Mouse (Mus musculus) kidney, postnatal 36 days (tissue): ENCODE measurements at regions not wholly inside any gene's neighbourhood (a gene's known extent, or its start where the extent isn't known, plus 50 kb on each side); places are given as distances from the start of the nearest gene placed in this dataset.
A peak's percentile ranks its signal among the peaks of the same experiment; 100 is the strongest.

Experiments used
- DNase-seq, 2 experiments: peaks; one replicate each; pipeline ENCODE4 v3.0.0; 2021 to 2022; ENCODE audit warnings: mixed read lengths in 2 of 2

DNA sequence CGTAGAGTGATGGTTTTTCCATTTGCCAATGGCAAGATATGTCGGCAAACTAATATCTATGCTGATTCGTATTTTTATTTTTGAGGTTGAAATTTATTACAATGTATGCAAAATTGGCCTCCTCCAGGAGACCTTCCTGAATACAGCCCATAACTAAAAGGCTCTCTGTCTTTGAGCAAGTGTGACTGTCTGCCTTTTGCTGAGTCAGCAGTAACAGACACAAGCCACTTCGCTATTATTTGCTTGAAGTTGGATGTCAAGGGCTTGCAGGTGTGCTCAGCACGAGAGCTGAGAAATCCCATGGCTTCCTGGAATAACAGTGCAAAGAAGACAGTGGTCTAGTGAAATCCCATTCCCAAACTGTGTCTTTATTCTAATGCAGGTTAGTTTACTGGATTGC is 56.9 kb downstream of the Dmrt2 start:
- DNase-seq: no peak

DNA sequence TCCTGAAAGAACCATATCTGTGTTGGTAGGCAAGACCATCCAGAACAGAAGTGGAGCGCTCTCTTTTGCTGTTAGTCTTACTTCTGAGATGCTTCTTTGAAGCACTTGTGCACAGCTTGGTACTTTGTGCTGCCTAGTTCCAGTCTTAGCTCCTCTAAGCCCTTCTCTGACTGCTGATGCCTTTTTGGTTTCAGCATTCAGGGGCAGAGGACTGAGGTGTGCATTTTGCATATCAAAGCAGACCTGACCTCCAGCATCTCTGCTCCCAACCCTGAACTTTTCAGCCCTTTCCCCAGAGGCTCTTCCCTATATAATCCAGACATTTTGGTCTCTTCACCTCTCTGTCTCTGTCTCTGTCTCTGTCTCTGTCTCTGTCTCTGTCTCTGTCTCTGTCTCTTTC is 57.4 kb downstream of the Dmrt2 start:
- DNase-seq: no peak

DNA sequence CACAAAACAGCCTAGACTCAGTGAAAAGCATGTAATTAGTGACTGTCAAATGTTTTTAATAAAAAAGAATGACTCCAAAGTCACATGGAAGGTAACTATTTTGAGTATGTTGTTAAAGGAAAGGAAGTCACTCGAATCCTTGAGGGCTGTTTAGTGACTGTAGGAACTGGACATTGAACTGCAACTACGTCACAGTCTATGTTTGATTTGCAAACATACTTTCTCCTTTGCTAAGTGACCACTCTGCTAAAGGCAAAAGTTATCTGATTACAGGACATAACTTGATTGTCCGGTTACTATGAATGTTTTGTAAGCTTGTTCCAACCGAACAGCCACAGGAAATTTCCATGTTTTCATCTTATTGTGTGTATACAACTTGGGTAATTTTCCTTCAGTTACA is 106.2 kb downstream of the Dmrt2 start:
- no peak for DNase-seq

DNA sequence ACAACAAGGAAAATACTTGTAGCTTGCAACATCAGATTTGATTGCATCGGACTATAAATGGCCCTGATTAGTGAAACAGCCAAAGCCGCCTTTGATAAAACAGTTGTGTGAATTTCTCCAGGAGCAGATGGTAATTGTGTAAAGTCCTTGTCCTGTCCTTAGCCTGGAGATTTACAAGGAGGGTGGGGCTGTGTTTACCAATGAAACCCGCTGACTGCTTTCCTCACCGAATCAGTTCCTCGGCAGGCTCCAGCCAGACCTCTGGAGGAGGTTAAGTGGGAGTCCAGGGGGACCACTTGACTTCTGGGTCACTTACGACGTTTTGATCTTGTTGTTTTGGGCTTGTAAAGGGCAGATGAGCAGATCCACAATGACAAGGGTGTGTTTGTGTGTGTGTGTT is 107.1 kb downstream of the Dmrt2 start:
- DNase-seq: no peak

DNA sequence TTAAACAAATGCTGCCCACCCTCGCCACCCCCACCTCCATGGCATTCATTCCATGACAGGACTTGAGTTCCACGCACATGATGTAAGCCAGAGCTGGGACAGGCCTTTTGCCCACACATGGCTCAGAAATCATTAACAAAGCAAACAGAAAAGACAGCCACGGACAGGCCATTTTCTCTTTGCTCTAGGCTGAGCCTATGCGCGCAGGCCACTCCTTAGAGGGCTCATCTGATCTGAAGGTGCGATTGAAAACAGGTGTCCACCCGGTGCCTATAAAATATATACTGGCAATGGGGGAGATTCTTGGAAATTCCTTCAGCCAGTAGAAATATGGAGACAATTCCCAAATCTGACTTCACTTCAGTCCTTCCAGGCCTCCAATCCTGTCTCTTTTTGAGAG is 109.1 kb downstream of the Dmrt2 start:
- no peak for DNase-seq

DNA sequence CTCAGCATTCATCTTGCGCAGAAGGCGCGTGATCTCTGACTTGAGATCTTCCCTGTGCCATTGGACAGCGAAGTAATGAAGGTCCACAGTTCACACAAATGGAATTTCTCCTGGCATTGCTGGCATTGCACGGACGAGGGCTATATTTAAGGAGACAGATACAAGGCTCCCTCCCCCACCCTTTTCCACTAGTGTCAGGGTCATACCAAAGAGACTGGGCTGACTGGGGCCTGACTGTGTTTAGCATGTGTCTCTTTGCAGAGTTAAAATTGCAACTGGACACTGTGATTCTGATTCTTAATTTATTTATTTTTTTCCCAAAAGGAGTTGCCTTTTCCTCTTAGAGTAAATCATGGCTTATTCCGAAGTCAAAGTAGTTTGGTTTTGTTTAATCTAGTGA is 130.5 kb downstream of the Dmrt2 start:
- no peak for DNase-seq

DNA sequence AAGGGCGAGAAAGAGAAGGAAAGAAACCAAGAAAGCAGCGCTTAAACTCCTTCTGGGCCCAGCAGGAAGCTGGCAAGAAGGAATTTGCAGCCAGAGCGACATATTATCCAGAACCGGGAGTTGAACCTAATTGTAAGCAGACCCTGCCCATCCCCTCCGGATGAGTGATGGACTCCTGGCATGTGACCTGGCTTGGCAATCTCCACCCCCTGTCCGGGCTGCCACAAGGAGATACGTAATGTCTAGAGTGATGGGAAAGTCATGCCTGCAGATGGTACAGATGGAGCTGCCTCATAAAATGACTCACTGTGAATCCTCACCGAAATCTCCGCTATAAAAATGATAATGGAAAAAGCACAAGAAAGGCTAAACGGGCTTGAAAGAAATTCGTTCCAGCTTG is 133.1 kb downstream of the Dmrt2 start:
- no peak for DNase-seq

DNA sequence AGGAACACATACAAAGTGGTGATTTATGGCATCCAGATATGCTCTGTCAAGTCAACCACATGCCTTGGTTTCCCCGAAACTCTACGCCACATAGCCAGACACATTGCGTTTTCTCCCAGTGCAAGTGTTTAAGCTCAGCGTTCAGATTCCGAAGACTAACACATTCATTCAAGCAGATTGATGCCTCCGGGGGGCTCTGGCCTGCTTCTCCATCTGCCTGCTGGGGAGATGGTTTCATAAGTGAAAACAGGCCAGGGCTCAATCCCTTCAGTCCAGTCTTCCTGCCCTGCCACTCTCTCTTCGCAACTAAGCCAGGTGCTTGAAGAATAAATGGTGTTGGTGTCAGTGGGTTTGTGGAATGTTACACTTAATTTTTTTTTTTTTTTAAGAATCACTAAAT is 141.4 kb downstream of the Dmrt2 start:
- DNase-seq: no peak

DNA sequence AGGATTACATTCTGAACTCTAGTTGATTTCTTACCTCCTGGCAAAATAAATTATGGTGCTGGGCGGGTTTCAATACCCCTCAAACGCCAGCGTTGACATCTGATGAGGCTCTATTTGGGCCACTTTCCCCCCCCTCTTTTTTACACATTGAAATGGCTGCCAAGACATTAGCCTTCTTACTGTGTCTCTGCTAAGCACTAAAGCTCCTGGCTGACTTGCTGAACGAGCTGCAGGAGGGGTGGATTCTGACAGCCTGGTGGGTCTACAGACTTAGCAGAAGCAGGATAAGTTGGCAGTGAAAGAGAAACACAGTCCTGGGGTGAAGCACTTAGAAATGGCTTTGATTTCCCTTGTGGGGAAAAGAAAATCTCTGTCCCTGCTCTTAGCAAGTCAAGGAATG is 172.9 kb downstream of the Dmrt2 start:
- DNase-seq: no peak

DNA sequence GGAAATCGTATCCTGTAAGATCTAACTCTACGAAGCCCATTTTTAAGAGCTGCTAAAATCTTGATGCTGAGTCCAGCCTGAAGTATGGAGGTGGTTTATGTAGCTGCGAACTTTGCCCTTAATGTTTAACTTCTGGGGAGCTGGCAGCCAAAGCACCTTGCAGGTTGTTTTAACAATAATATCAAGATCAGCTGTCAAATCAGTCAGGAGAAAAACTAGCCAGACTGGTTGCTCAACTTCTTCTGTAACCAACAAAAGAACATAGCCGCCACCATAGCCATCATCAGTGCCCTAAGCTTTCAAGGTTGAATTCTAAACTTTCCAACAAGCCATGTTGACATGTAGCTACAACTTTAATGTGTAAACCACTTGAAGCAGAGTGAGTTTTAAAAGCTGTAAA is 184.1 kb downstream of the Dmrt2 start:
- DNase-seq: peak; percentile 57 to 82

DNA sequence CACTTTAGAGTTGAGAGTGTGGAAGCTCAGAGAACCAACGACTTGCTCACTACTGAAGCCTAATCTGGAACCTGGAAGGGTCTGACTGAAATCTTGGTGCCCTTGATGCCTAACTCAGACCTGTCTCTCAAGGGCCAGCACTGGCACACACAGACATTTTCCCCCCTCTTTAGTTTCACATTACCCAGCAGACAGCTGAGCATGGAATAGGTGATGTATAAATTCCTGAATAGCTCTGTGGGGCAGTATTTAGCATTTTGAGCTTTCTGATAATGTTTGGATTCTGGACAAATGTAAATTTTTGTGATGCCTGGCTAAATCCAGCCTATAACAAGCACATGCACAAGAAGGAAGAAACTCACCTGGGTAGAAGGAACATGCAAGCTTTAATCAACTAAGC is 191.1 kb downstream of the Dmrt2 start:
- peak; percentile 6 to 16 for DNase-seq

DNA sequence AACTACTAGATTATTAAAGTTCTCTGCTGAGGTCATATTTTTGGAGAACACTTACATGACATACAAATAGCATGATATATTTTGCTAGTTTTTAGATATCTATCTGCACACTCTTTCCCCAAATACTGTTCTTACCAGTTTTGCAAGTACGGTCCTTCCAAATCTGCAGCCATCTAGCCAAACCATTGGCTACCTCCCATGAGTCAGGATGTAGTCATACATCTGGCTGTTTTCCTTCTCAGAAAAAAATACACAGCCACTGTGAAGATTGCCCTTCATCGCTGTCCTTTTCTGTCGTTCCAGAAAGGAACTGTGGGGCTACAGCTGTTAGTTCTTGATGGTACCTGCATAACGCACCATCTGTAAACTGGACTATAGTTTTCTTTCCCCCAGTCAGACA is 234.5 kb downstream of the Dmrt2 start:
- no peak for DNase-seq

DNA sequence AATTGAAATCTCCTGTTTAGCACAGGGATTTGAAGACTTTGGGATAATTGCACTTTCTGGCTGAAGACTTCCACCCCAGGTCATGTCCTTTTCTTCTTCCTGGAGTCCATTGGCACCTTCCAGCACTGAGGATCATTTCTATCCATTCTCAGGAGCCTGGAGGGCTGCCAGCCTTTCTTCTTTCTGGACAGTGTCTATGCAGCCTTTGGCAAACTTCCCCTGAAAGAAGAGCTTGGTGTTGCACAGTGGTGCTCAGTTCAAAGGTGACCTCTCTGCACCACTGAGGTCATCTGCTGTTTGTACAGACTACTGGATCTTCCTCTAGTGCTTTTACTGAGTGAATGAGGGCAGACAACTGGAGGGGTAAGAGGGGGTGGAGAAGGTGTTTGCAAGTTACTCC is 249.8 kb downstream of the Dmrt2 start:
- peak; percentile 22 to 70 for DNase-seq

DNA sequence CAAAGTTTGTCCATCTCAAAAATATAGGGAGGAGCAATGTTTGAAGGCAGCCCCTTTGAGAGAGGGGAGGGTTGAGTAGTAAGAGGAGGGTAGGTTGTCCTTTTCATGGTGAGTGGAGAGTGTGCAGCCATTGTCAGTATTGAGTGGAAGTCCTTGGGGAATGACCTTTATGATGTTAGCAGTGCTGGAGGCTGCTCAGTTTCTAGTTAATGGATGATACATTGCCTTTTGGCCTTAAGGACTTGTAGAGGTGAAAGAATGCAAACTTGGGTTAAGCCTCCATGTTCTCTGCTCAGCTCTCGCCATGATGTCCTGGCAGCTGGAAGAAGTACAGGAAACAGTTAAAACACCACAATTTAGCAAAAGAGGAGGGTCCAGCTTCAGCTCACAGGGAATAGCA is 250.6 kb downstream of the Dmrt2 start:
- peak; percentile 1 to 16 for DNase-seq

DNA sequence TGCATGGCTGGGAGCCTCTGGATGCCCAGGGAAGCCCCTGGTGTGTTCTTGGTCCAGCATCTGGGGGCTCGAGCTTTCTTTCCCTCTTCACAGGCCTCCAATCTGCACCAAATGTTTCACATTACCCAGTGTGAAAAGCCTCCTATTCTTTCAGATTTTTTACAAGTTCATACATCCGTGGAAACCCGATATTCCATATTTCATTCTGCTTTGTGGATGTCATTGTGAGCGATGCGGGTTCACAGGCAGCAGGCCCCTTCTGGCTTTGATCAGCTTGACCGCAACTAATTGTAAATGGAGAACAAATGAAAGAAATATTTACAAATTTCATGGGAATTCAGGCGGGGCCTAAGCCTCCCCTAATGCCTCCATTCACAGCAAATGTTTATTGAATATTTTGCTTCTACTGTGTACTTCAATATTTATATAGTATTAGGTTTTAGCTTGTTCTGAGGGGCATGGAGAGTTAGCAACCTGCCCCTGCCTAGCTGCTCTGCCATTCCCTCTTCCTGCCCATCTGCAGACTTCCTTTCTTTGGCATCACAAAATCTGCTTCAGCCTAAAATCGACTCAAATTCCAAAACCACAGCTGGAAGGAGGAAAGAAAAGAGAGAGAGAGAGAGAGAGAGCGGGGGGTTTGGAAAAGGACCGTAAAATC is 251.6 kb downstream of the Dmrt2 start:
- no peak for DNase-seq

DNA sequence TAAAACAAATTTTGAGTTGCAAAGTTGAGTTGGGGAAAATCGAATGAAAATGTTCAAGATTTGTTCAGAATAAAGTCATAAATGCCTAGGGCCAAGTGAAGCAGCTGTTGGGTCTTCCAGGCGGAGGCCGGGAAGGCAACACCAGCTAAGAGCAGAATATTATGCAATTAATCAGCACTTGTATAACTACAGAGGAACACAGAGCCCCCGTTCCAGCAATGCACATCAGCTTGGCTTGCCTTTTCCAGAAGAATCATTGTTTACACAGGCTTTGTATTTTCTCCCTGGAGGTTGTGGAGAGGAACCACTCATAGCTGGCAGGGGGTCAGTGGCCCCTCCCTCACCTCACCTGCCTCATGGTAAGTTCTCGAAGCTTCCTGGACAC is 252.2 kb downstream of the Dmrt2 start:
- DNase-seq: no peak

DNA sequence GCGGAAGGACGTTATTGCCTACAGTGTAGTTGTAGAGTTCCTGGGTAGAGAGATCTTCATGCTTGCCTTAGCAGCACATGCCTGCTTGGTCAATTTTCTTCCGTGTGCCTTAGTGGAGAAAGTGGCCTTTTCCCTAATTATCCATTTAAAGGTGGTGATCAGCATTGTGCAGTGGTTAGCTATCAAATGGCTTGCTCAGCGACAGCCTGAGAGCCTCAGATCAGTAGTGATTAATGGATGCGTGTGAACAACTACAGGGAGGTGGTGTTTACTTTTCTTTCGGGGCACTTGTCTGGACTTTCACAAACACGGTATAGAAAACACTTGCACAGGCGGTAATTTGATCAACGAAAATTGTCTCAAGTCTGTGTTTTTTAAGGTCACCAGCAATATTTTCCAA is 255.0 kb downstream of the Dmrt2 start:
- DNase-seq: no peak

DNA sequence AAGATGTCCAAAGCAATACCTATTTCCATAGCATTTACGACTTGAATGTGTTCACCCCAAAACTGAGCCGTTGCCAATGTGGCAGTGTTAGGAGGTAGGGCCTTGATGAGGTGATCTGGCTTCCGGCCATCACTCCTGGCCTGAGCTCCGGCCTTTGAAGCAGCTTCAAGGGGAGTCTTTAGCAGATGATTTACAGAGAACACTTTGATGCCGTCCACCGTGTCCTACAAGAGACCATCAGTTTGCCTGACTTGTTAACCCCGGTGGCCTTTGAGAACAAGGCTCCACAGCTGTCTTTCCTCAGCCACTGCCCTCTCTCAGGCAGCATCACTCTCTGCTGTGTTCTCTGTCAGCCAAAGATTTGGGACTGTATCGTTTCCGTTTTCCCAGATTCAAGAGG is 265.1 kb downstream of the Dmrt2 start:
- peak; percentile 7 to 48 for DNase-seq

DNA sequence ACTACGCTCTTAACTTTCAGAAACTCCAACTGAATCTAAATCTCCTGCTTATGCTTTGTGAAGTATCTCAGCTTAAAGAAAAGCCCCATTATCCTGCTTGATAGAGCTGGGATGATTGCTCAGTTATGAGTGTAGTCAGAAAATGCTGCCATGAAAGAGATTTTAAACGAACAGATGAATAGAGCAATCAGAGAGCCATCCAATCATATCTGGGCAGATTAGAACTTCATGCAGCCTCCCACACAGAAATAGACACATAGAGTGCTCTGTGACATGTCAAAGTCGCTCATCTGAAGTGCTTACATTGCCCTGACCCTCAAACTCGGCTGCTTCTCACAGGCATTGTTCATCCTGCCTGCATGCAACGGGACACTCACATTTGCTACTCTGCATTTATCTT is 299.0 kb downstream of the Dmrt2 start:
- no peak for DNase-seq

DNA sequence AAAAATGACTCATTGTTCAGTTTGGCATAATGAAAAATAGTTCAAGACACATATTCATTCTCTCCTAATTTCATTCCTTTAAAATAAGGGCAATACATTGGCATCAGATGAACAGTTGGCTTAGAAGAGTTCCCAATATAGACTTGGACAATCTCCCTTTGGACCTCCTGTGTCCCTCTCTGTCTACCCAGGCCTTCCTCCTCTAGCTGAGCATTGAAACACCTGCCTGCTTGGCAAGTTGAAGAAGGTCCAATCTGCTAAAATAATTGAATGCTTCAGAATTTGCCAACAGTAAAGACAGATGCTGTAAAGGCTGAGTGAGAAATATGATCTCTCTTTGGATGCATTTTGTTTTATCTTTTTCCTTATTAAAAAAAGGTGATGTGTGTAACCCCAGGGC is 303.0 kb downstream of the Dmrt2 start:
- no peak for DNase-seq

DNA sequence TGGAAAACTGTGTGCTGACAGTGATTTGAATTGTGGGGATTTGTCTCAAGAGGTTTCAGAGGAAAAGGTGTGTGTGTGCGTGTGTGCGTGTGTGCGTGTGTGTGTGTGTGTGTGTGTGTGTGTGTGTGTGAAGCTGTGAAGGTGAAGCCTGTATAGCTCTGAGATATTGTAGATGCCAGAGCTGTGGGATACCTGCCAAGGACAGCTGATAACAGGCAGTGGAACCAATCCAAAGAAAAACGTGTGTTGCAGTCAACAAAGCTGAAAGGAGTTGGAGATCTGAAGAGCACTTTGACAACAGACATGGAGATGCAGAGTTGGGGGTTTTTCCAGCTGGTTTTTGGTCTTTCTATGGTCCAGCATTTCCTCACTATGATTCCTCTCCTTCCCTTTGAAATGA is 308.1 kb downstream of the Dmrt2 start:
- no peak for DNase-seq

DNA sequence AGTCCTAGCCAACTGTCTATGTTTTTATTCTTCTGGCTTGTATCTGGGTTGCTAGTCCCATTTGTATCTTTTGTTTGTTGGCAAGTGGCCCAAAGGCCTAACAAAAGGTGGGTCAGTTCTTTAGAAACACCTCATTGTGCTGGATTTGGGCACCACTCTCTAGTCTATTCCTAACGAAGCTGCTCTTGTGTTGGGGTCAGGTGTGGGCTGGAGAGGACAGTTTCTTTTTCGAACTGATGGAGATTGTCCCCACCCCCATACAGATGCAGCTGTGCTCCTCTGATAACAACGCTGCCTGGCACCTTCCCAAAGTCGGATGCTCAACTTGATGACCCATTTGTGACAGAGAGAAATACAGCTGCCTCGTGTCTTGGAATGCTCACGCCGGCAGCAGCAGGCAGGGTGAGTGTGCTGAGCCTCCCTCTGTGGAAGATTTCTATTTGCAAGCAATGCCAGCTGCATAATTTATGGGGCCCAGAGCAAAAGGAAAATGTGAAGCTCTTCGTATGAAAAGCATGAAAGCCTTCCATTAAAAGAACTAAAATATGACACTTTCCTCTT is 342.5 kb downstream of the Dmrt2 start:
- peak in 1 of 2 experiments; percentile 9 for DNase-seq

DNA sequence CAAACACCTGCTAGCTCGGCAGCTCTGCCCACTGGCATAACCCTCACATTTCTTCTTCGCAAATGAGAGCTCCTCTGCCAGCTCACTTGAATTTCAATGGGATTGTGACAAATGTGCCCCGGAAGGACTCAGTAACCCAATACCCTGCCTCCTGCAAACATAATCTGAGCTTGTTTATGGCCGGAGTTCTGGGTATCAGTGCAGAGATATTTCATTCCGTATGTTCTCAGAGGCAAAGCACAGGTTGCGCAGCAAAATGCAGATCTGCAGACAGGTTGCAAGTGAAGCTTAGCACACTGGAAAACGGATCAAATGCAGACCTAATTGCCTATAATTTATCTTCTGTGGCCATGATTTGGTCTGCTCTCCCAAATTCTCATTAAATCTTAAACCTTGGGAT is 348.9 kb downstream of the Dmrt2 start:
- no peak for DNase-seq

DNA sequence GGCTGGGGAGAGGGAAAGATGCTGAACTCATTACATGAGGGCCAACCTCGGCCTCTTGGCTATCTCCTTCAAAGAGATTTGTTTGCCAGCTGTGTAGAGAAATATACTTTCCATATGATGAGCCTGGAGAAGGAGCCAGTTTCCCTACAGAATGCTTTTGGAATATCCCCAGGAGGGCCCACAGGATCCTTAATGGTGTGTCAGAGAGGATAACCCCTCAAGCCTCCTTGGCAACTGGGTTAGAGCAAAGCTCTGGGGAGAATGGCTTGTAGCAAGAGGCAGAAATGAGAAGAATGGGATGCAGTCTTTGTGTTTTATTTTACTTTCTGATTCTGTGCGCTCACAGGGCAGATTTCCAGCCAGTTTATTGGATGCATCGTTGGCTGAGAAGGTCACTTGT is 353.9 kb downstream of the Dmrt2 start:
- peak in 1 of 2 experiments; percentile 2 for DNase-seq

DNA sequence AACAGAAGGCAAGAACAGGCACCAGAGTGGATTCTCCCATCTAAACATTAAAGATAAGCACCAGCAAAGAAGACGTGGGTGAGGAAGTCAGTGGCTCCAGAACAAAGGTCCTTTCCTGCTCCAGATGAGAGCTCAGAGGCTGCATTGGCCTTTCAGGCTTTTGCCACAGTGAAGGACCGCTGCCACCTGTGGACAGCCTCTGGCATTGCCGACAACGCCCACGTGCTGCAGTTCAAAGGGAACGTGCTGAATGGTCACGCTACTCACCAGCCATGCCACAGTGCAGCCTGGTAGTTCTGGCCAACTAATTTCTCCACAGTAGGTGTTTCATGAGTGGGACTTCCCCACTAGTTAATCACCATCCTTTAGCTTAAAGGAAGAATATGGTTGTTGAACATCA is 365.1 kb downstream of the Dmrt2 start:
- DNase-seq: peak; percentile 53 to 83
